Mouse (Mus musculus) heart, adult 11 months (tissue): ENCODE results near the gene Rhbdd1.

Source experiments
- DNase-seq: peaks from one replicate; pipeline ENCODE4 v3.0.0; 2022

Gene Rhbdd1

DNA sequence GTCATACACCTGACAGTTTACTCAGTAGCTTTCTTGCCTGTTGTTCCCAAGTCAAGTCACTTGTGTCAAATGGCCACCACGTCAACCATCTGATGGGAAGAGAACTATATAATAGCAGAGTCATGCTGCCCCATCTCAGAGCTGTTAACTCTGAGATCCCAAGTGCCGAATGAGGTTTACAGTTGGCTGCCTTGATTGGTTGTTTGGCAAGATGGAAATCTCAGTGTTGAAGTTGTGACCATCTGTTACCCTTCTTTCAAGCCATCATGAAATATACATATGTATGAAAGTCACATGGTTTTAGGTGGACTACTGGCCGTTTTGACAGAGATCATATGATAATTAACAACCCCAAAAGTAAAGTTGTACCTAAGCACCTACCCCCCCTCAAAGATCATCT is 121.0 kb downstream of the Rhbdd1 start:
- DNase-seq: no peak

DNA sequence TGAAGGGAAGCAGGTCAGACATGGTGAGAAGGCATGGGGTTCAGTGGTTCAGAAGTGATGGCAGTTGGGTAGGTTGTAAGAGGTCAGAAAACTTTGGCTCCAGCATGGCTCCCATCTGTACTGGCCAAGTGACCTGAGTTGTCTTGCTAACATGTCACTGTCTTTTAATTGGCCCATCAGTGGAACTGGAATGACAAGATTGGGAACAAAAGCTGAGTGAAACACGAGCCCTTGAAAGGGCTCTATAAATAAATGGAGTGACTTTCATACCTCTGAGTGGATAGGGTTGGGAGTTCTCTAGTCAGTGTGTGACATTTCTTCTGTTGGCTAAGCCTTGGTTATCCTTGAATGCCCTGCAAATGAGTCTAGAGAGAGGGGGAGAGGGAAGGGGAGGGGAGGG is 123.9 kb downstream of the Rhbdd1 start:
- DNase-seq: peak; percentile 96

DNA sequence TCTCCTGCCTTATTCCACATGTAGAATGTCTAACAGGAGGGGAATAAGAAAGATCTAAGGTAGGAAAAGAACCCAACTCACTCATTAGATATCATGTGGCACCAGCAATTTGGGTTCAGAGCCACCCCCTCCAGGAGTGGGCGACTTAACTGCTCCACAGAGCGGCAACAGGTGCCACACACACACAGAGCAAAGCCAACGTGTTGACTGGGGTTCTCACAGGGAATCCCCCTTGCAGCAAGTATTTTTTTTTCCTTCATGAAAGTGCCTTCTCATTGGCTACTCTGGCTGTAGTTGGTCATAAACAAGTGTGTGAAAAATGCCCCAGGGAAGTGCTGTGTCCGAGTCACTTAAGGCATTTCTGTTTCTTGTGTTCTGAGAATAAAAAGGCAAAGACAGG is 127.3 kb downstream of the Rhbdd1 start:
- no peak for DNase-seq

DNA sequence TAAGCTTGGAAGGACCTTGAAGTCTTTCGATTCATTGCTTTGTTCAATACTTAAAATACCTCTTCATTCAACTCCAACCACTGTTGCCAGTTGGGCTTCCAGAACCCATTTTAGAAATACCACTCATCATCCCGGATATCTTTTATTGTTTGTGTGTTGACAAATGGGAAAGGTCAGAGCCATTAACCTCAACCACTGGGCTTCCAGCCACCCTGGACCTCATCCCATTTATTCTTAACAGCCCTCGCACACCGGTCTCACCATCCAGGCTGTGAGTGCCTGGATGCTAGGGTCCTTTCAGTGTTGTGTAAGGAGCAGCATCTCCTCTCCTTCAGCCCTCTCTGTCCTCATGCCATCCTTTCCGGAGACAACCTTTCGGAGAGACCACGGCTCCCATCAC is 129.8 kb downstream of the Rhbdd1 start:
- DNase-seq: peak; percentile 93

DNA sequence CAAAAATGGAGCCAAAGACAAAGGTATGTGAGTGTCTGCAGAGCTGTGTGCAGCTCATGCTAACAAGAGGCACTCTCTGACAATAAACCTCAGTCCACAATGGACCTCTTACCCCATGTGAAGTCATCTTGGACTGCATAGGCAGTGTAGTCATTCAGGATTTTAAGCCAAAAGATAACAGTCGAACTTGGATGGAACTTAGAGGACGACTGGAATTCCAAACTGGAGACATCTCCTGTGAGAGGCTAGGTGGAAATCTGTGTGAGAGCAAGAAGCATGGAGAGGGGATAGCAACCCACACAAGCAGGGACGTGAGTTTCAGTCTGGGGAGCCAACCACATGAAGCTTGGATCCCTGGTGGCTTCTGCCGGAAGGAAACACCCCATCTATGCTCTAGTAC is 133.6 kb downstream of the Rhbdd1 start:
- DNase-seq: peak; percentile 93

DNA sequence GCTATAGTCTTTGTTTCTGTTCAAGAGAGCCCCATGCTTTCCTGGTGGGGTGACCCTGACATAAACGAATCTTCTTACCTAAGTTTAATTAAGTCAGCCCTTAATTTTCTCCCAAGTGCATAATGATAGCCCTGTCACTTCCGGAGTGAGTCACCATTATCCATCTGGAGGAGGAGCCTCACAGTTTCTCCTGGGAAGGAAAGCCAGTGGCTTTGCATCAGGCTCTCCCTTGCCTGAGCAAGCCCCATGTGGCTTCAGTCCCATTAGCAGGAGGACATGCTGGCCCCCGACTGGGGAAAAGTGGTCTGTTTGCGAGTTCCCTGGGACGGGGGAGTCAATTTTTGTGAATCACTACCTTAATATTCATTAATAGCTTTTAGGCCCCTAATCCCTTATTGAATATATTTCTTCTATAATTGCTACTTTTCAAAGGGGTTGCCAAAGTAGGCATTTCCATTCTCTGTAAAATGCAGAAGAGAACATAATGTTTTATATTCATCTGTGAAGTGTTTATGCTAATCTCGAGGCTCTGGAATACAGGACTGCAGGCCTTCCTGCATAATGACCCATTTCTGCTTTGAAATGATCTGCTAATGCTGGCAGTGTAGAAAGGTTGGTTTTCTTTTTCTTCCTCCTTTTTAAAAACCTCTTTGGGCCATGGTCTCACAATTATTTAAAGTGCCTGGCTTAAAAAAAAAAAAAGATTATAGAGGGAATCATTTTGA is 135.8 kb downstream of the Rhbdd1 start:
- no peak for DNase-seq

DNA sequence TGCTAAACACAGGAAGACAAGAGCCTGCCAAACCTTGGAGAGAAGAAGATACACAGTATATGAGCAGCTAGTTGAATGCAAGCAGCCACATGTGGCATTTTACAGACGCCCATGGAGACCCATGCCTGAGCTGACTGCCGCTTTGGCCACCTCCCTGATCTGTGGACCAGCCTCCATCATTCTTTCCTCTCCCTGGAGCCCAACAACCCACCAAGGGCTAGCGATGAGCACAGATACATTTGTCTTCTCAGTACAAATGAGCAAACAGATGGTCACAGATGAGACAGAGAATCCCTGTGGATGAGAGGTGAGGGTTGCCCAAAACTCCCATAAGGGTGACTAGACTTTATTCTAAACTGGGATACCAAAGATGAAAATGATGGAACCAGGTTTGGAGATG is 137.8 kb downstream of the Rhbdd1 start:
- DNase-seq: no peak

DNA sequence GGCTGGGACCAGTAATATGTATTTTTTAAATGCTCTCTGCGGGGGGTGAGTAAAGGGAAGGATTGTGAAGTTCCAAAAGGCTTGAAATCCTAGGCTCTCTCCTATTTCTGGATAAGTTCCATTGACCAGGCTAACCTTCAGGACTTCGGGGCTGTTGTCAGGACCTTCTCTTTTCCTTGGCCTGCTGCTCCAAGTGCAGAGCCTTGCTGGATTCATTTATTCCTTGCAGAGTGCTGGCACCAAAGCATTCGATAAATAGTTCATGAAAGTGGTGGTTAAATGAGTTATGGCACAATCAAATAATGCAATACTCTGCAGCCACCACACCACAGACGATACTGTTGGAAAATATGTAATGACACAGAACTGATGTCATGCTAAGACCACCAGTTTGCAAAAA is 143.1 kb downstream of the Rhbdd1 start:
- peak; percentile 71 for DNase-seq

DNA sequence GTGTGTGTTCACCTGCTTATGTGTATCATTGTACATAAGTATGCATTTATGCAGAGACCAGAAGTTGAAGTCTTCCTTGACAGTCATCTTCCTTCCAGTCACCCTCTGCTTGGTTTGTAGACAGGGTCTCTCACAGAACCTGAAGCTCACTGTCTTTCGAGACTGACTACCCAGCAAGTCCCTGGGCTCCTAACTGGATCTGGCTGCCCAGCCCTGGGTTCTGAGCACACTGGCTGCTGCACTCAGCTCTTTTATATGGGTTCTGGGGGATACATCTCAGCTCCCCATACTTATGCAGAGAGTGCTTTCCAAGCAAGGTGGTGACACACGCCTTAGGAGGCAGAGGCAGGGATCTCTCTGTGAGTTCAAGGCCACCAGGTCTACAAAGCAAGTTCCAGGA is 143.7 kb downstream of the Rhbdd1 start:
- peak; percentile 75 for DNase-seq

DNA sequence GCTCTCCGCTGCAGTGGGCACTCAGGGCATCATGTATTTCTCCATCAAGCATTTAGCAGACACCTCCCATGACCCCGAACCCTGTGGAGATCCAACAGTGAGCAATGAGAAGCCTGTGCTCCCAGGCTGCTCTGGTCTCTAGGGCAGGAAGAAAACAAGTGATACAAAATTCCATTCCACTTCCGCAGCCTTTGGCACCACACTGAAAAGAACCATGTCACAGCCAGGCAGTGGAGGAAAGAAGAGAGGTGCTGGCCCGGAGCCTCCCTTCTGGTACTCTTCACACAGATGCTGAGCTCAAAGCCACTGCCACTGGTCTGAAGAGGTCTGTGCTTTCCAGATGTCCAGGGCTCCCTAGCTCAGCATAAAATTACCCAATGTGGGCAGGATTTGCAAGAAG is 144.8 kb downstream of the Rhbdd1 start:
- peak; percentile 98 for DNase-seq

DNA sequence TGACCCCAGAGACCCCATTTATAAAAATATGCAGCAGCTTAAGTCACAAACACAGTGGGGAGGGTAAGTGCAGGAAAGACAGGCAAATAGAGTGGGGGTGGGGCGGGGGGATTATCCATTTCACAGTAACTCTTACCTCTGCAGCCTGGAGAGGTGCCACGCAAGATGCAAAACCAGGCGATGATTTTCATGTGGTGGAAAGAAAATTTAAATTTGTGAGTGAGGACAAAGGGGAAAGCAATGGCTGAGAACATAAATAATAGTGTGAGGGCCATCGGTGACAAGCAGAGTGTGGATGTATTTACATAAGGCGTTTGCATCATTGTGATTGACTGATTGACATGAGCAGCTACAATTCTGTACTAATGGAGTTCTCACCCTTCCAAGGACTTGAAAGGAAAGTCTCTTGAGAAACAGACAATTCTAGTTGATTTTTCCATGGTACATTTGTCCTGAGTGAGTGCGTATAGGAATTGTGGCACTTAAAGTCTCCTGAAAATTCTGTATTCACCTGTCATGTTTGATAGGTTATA is 149.1 kb downstream of the Rhbdd1 start:
- DNase-seq: peak; percentile 51

DNA sequence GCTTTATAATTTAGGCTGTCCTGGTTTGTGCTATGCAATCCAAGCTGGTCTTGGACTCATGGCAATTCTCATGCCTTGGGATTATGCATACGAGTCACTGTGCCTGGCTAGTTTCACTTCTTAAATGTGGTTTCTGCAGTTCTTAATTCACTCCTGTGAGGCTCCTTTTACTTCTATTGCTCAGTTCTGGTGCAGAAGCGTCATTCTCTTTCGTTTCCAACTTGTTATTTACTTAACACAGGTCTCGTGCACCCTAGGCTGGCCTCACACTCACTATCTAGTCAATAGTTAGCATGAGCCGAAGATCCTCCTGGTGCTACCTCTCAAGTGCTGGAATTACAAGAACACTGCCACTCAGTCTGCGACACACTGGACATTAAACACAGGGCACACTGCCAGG is 152.6 kb downstream of the Rhbdd1 start:
- DNase-seq: no peak

DNA sequence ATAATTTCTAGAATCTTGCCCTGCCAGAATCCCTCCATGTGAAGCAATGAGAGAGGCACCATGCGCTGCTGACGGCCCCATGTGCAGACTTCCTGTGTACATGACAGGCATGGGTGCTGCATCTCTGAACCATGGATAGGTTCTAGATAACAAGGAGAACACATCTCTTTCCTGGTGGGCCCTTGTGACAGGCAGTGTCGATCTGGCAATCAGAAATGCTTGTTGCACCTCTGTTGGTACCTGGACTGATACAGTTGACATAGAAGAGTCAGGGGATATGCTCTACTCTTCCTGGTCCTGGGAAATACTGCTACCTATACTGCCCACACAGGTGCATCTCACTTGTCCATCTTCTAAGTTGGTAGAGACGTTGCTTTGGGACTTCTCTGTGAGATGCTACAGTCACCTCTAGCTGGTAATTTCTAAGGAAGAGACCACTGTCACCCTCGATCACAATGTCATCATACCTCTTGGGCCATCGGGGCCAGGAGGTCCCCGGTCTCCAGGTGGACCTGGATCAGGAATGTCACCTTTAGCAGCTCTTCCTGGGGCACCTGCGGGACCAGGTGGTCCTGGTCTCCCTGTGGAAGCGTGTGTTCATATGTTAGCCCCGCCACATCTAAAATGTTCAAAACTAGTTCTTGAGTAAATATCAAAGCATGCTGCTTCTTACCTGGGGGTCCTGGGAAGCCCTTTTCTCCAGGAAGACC is 154.4 kb downstream of the Rhbdd1 start:
- peak; percentile 72 for DNase-seq

DNA sequence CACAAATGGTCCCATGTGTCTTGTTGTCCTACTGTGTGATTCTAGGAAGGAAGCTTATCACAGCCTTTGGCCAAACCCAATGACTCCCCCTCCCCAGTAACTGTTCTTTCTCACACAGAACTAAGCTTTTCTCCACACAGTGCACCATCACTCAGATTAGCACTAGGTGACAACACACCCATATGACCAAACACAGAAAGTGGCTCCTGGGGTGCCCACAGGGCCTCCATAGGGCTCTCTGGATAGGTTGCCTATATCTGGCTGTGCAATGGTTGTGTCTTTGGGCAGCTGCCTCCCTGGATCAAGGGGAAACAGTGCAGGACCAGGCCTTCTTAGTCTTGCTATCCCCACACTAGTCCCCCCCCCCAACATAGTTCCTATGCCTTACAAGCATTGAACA is 157.2 kb downstream of the Rhbdd1 start:
- DNase-seq: peak; percentile 88

DNA sequence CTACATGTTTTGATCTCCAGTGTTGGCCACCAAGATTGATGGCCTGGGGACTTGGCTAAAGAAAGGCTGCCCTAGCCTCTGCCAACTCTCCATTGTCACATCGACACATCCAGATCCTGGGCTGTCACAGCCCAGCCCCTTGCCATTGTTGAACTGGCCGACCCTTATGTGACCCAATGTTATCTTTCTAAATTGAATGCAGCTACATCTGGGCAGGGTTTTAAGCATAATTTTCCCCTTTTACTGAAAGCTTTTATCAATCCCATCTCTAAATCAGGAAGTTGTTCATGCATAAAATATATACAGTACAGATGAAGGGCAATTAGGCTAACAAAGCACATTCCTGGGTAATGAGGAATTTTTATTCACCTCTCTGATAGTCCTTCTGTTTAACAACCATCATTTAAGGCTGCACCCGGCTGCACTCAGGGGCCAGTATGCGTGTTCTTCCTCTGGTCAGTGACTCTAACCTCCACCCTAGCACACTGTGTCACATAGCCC is 158.3 kb downstream of the Rhbdd1 start:
- peak; percentile 94 for DNase-seq

DNA sequence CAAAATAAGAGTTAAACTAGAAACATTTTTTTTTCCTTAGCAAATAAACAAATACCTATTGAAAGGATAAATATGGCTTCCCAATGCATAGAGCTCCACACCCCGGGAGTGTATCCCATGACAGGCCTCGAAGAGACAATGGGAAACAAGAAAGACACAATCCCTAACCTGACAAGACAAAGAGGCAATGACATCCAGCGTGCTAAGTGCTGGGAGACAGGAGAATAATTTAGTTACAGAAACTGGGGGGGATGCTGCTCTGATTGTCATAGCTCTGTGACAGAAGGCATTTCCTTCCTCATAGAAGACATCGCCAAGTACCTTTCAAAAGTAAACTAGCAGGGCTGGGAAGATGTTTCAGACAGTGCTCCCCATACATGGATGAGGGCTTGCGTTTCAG is 159.0 kb downstream of the Rhbdd1 start:
- DNase-seq: peak; percentile 24

DNA sequence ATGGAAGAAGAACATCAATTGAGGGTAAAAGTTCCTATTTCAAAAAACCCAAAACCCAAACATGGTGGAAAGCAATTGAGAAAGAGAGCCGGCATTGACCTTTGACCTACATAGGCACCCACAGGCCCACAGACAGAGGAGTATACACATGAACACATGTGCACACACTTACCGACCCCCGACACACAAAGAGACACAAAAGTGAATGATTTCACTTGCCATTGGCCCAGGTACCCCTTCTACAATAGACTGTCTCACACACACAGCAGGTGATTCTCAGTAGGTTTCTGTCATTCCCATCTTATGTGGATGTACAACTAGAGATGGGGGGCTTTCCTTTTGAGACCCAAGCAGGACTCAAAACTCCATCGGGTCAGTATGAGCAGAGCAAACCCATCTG is 159.6 kb downstream of the Rhbdd1 start:
- DNase-seq: peak; percentile 80

DNA sequence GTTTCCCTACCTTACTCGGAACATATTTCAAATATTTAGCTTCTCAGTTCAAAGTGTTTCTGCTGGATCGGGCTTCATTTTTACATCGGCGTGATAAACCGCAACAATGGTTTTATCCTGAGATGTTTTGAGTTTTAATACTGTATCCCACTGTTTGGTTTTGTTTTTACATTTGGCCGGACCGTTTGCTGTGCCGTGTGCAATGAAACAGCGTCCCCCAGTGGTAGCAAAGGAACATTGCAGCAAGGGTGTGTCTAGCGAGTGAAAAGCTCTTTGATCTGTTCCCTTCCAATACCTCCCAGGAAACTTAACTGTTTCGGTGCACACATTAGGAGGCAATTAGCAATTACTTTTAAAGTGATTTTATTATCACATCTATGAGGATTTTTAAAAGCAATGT is 160.0 kb downstream of the Rhbdd1 start:
- peak; percentile 81 for DNase-seq

DNA sequence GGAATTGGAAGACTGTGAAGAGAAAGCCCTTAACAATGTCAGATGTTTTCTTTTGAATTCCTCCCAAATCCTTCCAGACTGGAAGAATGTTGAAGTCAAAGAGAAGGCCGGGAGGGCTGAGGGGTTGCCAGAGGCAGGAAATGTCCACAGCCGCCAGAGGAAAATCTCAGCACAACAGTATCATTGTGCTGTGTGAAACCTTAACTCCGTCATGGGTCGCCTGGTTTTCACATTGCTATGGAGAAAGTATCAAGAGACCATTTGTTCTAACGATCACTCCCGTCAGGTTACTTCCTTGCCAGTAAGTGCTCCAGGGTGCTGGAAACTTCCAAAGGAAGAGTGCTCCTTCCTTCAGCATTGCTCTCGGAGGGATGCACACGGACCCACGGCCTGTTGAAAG is 160.5 kb downstream of the Rhbdd1 start:
- DNase-seq: peak; percentile 89

DNA sequence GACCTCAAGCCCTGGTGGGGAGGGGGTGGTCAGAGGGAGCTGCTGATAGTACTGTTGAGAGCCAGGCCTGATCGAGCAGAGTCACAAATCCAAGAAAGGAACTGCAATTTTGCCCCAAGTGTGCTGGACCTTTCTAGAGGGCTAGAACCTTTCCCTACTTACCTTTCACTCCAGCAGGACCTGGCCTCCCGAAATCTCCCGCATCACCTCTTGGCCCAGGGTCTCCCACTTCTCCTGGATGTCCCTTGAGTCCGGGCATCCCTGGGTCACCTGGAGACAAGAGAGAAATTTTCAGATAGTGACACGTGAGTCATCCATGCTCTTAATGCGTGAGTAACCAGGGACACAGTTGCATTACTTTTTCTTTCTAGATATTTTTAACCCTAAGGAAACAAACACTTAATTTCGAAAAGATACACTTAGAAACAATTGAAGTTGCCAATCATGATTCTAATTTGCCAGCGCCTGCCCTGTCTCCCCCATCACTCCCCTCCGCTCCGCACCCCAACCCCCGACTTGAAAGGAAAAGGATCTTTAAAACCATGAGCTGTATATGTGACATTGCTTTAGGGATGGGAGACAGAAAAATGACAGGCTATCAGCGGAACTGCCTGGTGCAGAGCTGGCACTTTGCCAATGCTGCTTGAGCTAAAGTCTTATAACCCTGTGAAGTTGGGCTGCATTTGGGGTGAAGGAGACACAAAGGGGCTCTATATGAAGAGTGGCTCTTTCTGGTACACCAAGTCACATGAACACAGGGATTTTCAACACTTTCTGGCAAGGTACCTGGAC is 163.6 kb downstream of the Rhbdd1 start:
- DNase-seq: peak; percentile 80

DNA sequence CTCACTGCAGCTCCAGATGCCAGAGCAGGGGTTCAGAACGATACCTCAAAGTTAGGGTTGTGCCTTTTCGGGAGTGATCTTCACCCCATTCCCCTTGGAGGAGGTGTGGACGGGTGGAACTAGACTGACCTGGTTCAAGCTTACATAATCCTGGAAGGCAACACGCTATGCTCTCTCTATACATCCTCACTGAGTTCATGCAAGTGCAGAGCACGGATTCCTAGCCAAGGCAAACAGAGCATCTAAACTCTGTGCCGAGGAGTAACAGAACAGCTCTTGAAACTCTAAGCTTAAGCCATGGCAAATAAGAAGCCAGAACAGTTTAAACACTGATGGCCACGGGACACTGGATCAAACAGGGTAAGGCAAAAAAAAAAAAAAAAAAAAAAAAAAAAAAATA is 166.1 kb downstream of the Rhbdd1 start:
- DNase-seq: no peak

DNA sequence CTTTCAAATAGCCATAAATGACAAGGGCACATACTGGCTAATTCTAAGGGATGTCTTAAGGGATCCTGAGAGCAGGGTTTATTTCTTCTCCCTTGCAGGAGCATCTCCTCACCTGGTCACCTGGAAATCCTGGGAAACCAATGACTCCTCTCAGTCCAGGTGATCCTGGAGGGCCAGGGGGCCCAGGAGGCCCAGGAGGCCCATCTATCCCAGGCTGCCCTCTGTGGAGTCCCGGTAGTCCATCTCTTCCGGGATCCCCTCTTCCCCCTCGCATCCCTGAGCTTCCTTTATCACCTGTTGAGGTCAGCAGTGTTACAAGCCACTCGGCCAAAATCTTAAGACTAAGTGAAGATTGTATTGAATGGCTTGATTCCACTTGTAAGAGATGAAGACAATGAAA is 170.1 kb downstream of the Rhbdd1 start:
- DNase-seq: no peak

DNA sequence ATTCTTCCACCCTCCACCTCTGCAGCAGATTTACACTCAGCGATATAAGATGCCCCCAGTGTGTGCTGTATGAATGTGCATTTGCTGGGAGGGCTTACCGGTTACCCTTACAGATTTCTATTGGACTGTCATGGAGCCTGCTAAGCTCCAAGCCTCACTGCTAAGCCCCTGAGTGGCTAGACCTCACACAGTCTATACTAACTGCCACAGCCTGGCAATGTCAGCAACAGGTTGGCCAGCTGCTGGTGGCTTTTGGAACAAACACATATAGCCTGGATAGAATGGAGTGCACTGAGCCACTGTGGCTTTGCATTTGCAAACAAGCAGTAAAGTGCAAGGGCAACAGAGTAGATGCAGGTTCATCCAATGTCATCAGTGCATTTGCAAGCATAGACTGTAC is 175.7 kb downstream of the Rhbdd1 start:
- no peak for DNase-seq
